Mouse (Mus musculus): Measurements from ENCODE around the gene Ggcx. TPM values are rescaled to one million over a fixed set of nuclear protein-coding genes. Genes with fewer than 3 reads are reported as not detected.

Ggcx gene
- total RNA-seq (2021), result 38.0 and 50.4 TPM in 2 replicates
- long read RNA-seq, experiment 1, transcript Ggcx-201 (15 exons, 2,929 nt), result major isoform, 33 of 42 reads
- long read RNA-seq, experiment 1, partial matches to known transcripts, result 2 of 42 reads
- long read RNA-seq, experiment 1, other reads (novel, unspliced or antisense), result 7 of 42 reads
- long read RNA-seq, experiment 2, transcript Ggcx-201 (15 exons, 2,929 nt), result major isoform, 28 of 35 reads
- long read RNA-seq, experiment 2, partial matches to known transcripts, result 0 of 35 reads
- long read RNA-seq, experiment 2, other reads (novel, unspliced or antisense), result 7 of 35 reads

DNA sequence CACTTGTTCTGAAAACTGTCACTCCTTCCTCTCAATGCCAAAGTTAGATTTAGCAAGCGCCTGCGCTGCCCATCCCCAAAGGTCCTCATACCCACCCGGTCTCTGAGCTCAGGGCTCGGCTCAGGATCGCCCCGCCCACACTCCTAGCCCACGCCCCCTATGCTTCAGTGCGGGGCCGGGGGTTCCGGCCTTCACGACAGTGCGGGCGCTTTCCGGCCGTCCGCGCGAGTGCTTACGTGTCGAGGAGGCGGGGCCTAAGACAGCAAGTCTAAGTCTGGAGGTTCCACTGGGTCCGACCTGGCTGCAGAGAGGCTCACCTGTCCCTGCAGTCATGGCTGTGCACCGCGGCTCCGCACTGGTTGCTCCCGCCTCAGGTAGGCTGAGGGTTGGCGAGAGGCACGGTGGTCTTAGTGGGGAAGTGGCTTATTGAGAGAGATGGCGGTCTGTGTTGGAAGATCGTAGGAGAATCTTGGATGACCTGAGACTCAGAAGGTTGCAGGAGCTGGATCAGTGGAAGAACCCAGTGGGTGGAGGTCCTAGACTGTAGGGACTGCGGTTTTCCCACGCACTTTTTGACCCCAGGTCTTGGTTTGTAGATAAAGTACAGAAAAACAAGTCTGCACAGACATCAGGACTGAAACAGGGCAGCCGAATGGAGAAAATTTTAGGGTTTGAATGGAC is at the start of gene Ggcx:
Gene Ggcx, plus strand, starts transcription at position 233 of the 681 bp plus-strand sequence.
- peak; percentile 97 for DNase-seq

DNA sequence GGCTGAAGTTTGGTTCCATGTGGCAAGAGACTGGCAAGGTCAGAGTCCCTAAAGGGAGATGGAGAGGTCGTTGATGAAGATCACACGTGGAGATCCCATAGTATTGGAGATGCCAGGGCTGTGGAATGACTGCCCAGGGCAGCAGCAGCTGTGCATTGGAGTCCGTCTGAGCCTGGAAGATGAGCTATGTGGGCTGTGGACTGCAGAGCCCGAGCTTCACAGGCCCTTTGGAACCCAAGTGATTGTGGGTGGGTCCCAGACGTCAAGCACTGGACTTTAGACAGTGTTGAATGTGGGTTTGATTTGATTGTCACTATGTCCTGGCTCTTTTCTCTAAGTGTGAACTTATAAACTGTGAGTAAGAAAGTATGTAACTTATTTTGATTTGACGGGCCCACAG is 49.1 kb upstream of the Ggcx start:
- DNase-seq, result no peak

DNA sequence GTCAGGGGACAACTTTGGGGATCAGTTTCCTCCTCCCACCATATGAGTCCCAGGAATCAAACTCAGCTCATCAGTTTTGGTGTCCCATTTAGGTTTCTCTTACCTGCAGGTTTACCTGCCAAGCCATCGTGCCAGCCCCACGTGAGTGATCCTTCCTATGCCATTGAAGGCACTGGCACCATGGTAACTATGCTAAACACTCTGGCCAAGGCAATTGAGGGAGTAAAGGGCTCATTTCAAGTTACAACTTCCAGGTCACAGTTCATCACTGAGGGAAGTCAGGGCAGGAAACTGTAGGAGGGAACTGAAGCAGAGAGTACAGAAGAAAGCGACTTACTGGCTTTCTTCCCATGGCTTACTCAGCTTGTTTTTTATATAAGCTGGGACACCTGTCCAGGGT is 47.8 kb upstream of the Ggcx start:
- DNase-seq, result no peak

DNA sequence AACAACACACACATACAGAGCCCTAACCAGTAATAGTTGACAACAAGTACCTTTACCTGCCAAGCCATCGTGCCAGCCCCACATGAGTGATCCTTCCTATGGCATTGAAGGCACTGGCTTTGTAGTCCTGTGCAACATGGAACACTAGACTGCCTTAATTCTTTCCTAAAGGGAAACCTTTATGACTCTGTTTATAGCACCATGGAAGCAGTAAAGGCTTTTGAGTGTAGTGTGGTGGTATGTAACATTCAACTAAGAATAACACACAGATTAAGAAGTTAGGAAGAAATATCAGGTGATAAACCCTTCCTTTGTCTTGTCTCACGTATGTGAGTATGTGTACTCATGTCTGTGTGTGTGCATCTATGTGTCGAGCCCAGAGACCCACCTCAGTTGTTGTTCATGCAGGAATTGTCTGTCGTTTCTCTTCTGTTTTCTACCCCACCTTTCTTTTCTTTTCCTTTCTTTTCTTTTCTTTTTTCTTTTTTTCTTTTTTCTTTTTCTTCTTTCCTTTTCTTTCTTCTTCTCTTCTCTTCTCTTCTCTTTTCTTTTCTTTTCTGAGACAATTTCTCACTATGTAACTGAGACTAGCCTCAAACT is 47.2 kb upstream of the Ggcx start, which contains the start of gene Rnf181:
Gene Rnf181, minus strand, starts transcription at position 113 of the 600 bp plus-strand sequence.
- no peak for DNase-seq

DNA sequence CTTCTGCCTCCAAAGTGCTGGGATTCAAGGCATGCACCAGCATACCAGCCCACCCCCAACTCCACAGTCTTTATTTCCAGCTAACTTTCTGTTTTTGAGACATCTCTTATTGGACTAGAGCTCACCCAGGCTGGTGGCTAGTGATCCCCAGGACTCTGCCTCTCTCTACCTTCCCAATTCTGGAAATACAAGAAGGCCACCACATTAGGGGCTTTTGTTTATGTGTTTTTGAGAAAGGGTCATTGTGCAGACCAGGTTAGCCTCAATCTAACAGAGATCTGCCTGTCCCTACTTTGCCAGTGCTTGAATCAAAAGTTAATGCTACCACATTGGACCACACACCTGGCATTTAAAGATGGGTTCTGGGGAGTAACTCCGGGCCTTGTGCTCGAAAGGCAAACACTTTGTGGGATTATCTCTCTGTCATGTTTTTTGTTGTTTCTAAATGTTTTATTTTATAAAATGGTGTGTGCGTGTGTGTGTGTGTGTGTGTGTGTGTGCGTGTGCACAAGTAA is 46.6 kb upstream of the Ggcx start:
- DNase-seq, result no peak

DNA sequence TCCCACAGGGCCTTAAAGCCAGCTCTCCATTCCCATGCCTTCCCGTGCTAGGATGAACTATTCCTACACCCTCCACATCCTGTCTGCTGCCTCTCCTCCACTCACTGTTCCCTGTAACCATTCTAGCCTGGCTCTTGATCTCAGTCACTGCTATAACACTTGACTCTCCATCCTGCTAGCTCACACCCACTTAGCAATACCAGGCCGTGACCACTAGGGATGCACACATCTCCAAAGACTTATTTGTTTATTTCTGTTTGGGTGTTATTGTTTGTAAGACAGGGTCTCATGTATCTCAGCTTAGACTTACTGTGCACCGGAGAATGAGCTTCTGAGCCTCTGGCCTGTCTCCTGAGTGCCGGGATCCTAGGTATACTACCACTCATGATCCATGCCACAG is 44.6 kb upstream of the Ggcx start:
- DNase-seq, result no peak

DNA sequence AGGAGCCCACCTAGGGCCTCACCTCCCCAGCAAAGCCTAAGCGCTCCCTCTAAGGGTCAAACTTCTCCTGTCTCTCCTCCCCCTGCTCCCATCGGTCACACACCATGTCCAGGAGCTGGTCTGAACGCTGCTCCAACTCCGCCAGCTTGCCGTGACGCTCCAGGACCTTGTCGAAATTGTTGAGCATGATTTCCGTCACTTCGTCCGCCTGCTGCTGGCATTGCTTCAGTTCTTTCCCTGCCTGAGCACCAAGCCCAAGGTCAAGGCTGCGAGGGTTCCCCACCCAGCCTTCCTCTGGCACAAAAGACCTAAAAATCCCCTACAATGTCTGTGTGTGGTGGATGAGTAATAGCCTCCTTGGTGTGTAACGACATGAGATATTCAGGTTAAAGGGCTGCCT is 44.0 kb upstream of the Ggcx start:
- DNase-seq, result peak; percentile 87

DNA sequence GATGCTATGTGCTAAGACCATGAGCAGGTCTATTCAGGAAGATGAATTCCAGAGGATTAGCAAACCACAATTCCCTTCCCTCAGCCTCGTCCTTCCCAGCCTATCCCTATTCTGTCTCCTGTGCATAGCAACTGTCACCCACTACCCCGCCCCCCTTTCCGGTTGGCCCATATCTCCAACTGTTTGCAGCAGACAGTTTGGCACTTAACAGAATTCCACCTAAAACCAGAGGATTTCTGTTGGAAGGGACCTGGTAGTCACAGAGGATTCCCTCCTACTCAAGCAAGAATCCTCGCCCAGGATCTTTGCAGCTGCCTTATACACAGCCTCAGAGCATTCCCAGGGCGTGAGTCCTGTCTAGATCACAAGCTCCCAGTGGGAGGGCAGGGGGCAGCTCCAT is 43.0 kb upstream of the Ggcx start:
- DNase-seq, result peak; percentile 54

DNA sequence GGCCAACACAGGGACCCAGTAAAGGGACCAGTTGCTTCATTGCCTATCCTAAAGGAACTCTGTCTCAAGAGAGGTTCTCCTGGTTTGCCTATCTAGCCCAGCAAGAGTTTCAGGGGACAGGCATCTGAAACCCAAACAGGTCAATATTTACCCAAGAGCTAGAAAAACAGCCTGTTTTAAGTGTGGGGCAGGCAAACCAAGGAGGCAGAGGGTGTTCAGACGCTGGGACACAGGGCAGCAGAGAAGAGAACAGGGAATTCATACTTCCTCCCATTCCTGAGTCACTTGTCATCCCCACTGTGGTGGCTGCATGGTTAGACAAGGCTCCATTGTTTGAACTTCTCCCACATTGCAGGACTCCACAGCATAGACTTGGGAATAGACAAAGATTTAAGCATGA is 42.5 kb upstream of the Ggcx start:
- DNase-seq, result no peak

DNA sequence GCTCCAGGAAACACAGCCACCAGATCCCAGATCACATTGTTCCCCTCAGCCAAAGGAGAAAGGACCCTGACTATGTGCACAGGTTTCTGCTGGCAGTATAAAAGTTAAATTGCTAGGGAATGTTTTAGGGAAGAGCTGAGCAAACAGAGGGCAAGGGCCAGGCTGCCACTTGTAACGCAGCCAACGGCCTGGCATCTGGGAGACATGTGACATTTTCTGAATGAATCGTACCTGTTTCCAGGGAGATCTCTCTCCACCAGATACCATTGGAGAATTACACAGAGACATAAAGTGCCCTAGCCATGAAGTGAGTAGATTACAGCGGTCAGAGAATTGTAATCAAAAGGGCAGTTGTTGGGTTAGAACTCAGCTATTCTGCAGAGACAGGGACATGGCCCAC is 40.9 kb upstream of the Ggcx start:
- DNase-seq, result no peak

DNA sequence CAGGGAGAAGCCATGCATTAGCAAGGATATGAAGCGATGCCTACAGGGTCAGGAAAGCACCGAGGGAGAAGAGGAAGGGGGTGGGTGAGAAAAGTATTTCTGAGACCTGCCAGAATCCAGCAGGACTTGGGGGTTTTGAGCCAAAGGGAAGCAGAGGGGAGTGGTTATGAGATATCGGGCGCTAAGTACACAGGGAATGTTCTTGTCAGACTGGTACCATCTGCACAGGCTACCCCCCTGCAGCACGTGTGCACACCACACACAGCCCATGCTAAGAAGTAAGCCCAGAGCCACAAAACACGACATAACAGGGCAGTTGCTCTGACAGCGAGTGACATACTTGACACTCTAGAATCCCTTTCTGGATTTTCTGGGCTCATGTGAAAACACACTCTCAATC is 39.9 kb upstream of the Ggcx start:
- no peak for DNase-seq

DNA sequence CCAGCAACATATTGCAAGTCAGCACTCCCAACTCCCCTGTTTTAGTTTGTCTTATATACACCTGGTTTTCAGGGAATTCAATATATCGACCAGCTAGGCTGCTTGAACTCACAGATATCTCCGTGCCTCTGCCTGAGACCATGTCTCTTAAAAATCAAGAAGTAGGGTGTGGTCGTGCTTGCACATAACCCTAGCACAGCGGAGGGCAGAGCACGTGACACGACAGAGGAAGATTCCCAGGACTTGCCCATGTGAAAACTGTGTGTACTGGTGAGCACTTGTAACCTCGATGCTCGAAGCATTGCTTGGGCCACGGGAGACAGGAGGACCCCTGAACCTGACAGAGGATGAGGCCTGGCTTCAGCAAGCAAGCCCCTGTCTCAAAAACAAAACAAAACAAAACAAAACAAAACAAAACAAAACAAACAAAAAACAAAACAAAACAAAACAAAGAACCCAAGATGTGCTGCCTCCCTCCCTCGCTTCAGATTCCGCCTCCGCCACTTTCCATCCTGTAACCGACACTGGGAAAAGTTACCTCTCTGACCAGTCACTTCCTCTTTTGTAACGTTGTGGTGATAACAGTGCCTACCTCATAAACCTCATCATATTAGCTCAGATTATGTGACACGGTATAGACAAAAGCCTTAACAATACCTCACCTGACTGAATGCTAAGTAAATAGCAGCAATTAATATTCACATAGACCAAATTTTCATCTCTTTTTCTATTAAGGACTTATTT is 39.1 kb upstream of the Ggcx start:
- no peak for DNase-seq

DNA sequence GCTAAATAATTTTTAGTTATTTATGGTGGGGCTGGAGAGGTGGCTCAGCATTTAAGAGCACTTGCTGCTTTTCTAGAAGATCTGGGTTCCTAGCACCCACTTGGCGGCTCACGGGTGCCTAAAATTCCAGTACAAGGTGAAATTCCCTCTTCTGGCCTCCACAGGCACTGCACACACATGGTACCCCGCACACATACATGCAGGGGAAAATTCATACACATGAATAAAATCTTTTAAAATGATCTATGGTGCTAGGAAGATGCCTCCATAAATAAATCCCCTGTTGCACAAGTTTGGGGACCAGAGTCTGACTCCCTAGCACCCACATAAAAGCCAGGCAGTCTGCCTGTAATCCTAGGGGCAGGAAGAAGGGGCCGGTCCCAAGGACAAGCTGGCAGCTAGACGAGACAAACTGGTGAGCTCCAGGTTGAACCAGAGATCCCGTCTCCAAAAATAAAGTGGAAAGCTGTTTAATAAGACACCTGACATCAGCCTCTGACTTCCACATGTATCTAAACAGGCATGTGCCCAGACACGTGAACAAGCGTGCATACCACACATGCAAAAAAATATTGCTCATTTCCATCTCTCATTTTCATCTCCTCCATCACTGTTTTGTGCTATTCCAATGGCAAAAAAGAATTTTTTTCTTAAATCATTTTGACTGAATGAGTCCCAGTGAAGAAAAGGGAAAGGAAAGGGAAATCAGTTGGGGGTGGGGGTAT is 35.4 kb upstream of the Ggcx start:
- no peak for DNase-seq

DNA sequence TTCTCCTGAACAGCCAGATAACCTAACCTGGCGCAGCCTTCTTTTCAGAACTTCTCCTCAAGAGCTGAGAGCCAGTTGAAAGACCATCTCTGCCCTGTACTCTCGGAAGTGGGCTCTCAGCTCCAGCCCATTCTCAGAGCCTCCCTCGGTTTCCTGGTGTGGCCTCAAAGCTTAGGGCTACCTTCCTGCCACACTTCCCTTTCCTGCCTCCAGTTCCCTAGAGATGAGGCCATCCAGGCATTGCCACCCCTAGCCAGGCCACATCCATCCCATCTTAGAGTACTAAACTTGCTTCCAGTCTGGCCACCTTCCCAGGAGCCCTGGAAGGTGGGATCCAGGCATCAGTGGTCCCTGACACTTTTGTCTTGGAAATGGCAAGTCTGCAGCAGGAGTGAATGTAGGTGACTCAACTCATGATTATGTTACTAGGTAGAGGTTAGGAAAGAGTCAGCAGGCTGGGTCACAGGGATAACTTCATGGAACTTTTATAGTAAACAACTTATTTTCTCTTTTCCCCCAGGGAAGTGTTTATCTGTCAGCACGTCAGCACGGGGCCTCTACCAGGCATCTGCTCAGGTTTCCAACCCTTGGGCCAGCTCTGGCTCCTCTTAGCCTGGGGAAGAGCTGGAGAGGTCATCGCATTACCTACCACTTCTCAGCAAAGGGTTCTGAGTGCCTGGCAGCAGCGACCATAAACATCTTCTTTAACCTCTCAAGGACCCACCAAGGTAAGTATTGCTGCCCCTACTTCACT is 34.6 kb upstream of the Ggcx start:
- DNase-seq, result no peak

DNA sequence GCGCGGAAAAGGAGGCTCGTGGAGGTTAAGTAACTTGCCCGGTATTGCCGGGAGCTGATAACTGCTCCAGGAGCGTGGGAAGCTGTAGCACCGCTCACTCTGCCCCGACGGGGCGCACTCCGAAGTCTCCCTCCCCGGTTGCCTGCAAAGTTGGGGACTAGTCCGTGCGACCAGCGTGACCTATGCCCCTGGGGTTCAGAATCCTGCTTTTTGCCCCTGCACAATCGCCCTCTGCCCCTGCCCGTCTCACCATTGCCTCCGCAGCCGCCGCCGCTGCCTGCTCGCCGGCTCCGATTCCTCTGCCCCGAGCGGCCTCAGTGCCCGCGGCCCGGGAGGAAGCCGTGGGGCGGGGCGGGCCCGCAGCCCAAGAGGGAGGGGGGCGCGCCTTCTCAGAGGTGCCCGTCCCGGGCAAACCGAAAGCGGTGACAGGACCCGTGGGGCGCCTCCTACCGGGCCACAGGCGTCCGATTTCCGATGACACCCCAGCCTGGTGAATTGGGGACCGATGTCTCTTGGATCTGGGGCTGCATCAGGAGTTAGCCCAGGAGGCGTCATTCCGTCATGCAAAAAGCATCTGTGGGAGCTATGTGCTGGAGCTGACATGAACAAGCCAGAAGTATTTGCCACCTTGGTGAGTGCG is 33.9 kb upstream of the Ggcx start, which contains the start of gene Vamp5:
Gene Vamp5, minus strand, starts transcription at position 338 of the 640 bp plus-strand sequence.
- DNase-seq, result peak; percentile 94

DNA sequence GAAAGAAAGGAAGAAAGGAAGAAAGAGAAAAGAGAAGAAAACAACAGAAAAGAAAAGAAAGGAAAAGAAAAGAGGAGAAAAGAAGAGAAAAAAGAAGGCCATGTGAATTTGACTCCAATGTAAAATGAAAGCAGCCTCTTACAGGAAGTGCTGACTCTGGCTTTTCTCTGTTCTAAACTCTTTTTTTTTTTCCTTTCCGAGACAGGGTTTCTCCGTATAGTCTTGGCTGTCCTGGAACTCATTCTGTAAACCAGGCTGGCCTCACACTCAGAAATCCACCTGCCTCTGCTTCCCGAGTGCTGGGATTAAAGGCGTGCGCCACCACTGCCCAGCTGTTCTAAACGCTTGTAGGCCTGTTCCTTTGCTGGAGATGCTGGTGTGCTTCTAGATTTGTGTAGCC is 31.6 kb upstream of the Ggcx start:
- no peak for DNase-seq

DNA sequence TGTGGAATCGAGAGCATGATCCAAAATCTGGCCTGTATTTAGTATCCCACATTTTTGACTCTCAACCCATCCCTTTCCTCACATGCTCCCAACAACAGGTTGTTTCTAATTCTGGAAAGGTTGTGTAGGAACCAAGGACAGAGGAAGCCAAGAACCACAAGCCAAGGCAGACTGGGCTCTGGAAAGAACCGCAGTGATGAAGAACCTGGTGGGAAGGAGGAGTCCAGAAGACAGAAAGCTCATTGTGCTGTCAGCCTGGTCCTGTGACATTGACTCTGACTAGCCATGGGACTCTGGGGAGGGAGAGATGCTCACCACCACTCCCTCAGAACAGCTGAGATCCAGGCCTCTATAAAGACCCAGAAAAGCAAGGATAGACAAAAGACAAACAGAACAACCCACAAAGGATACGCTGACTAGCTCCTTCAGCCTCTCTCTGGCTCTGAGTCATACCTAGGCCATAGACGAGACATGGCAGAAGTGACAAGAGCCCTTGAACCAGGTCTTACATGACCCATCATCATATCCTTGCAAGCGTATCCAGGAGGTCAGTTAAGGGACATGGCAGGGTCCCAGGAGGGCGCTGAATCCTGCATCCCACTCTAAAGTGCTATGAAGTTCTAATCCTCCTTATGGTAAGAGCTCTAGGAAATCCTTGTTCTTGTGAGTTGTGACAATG is 30.8 kb upstream of the Ggcx start:
- DNase-seq, result no peak

DNA sequence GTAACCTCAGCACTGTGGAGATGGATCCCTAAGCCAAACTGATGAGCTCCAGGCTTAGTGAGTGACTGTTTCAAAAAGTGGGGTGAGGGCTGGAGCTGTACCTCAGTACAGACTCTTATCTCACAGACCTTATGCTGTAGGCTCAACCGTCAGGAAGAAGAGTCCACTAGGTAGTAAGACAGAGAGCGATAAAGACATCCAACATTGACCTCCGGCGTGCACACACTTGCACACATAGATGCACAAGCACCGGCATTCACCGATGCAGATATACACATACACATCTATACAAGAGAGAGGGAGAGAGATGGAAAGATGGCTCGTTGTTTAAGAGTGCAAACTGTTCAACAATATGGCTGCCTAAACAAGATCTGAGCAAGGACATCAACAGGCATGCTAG is 30.2 kb upstream of the Ggcx start:
- DNase-seq, result no peak

DNA sequence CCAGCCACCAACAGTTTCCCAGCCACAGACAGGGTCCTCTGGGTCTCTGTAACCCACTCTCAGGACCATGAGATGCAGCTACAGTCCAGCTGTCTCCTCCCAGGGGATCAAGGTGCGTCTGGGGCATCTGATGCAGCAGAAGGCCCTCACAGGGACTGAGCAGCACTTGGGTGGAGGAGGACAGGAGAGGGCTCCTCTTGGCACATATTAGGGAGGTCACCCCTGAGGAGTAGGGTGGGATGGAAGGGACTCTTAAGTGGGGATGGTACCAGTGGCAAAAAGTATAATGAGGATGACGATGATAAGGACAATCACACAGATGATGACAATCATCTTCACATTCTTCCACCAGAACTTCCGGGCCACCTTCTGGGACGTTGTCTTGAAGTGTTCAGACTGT is 28.9 kb upstream of the Ggcx start:
- no peak for DNase-seq

DNA sequence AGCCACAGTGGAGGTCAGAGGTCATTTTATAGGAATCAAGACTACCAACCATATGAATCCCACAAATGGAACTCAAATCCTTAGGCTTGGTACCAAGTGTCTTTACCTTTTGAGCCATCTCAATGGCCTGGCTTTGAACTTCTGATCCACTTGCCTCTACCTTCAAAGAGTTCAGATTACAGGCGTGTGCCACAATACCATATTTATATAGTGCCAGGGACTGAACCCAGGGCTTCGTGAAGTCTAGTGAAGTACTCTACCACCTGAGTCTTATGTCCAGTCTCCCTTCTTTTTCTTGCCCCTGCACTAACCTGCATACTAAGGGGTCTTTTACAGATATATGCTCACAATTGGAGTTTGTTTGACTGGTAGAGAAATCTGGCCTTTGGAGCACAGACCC is 27.5 kb upstream of the Ggcx start:
- no peak for DNase-seq

Data from adrenal gland, postnatal 14 days (tissue).